Mouse (Mus musculus) erythroblast, adult 5-6 weeks (primary cell): ENCODE results near the gene Unc50. TPM values are rescaled to one million over a fixed set of nuclear protein-coding genes. Genes with fewer than 3 reads are reported as not detected.

Experiments
- ATAC-seq: replicated peaks from 2 replicates; pipeline ENCODE4 v1.8.0; 2016; ENCODE audit warnings: moderate number of reproducible peaks, mild to moderate bottlenecking, moderate TSS enrichment, inconsistent platforms; ENCODE audit not compliant: poor library complexity, low FRiP score, severe bottlenecking
- total RNA-seq, 2 experiments: library from RNA; stranded (forward) in 1 of 2; stranded (reverse) in 1 of 2; fragments of 150-400 nt in 1 of 2; fragments of 200-764, 138-1000 nt in 1 of 2; gene quantifications; 2 replicates each; pipeline versions ENCODE4 v1.2.3 to v1.2.4; 2015 to 2017; ENCODE audit warnings: low replicate concordance in 2 of 2

Unc50 gene
- 29.9 and 44.0 TPM in 2 replicates for total RNA-seq (2015; ENCODE audit: low replicate concordance)
- 23.2 and 44.2 TPM in 2 replicates for total RNA-seq (2017; ENCODE audit: low replicate concordance)

DNA sequence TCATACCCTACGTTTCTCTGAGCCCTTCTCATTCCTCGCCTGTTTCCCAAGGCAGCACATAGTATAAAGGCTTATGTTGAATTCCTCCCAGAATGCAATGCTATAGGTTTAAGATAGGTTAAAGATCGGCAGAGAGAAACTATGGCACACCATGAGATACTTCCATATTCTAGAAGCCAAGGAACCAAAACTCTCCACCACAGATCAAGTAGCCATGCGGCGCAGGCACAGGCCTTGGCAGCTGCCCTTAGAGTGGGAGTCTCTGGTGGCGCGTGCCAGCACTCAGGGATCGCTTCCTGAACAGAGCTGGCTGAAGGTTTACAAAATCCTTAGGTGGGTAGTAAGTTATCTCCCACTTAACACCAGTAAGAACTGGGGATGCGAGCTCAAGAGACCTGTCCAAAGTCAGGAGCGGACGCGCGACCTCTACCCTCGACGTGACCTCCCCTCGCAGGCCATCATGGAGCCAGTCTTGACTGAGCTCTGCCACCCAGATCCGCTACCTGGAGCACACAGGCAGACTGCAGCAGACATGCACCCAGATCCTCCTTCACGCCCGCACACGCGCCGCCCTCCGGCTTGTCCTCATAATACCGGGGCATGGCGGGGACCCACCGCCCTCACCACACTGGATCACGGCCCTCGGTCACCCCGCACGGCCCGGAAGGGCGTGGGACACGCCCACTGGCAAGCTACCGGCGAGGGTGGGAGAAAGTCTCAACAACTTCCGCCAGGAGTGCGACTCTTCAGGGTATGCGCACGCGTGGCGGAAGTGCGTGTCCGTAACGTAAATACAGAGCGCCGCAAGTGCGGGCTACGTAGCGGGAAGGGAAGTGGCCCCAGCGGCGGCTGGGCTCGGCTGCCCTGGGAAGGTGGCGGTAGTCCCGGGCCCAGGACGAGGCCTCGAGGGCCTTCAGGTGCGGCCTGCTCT lies at the start of gene Unc50, which contains the start of gene Coa5:
Unc50 (plus strand) TSS at position 774 of the 931 bp plus-strand sequence.
Coa5 (minus strand) TSS at position 738 of the 931 bp plus-strand sequence.
- peak; percentile 98 for ATAC-seq

DNA sequence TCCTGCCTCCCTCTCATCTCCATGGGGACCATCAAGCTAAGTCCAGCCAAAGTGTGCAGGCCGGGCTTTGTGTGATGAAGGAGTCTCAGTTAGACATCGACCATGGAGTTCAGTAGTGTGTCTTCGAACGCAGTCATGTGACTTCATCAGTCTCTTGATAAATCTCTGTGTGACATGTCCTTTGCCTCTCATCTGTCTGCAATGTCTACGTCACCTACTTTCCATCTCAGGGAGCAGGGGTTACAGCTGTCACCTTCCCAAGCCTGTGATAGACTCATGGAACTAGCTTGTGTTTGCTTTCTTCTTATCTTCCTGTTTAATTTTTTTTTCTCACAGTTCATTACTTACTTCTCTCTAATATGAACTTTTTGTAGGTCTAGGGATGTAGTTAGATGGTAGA lies 49.0 kb upstream of the Unc50 start:
- ATAC-seq = no peak

DNA sequence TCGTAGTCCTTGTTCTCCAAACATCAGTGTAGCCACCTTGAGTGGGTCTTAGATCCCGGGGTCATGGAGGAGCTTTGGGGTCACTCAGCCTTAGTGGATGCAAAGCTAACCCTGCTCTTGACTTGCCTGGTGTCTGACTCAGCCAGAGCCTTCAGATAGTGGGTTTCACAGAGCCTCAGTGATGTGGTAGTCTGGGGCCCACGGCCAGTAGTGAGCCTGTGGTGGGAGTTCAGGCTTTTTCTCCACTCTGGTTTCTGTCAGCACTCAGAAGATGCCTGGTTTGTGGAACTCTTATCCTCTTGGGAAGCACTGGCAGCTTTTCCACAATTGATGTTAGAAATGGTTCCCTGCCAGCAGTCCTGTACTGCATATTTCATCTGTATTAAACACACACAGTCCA lies 45.6 kb upstream of the Unc50 start:
- ATAC-seq = no peak

DNA sequence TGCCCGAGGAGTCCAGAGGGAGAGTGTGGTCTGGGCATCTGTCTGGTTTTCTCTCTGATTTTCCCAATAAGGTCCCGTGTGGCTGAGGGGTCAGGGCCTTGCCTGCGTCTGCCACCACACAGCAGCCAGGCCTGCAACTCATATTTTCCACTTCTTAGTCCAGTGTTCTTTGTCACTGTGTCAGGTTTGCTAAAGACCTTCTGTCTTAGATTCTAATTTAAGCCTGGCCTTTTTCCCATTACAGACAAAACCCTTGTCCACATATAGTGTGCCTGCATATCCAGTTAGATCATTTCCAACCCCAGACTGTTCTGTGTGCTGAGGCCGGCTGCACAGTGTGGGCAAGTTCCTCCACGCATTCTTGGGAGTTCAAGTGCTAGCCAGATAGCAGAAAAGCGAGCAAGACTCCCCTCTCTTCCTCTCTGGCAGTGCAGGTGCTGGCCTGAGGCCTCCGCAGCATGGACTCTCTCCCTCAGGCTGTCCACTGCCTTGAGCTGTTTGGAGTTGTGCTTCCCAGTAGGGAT lies 43.4 kb upstream of the Unc50 start:
- ATAC-seq = no peak

DNA sequence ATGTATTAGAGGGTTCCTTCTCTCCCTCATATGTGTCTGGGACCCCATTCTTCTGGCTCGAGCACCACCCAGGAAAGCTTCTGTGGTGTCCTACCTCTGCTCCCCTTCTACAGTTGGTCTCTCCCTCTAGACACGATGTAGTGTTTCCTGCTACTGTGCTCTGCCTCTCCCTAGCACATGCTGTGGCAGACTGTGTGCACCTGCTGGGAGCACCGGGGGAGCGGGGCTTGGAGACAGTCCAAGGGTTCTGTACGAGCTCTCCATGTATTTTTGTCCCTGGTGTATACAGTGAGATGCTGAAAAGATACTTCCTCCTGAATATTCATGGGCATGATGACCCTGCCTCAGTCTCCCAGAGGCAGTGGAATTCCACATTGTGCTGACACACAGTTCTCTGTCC lies 36.8 kb upstream of the Unc50 start:
- no peak for ATAC-seq

DNA sequence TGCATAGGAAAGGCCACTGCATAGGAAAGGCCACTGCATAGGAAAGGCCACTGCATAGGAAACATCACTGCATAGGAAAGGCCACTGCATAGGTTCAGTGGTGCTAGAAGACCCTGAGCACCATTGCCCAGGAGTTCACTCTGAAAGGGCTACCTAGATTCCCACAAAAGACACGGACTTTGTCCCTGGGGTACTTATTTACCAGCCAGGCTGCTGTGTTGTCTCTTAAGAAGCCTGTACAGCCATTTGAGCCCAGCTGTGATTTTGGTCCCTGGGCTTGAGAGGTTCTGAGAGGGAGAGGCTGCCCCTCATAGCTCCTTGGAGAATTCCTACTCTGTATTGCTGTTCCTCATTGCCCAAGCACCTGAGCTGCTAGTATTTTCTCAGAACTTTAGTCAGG lies 33.5 kb upstream of the Unc50 start:
- ATAC-seq = no peak

DNA sequence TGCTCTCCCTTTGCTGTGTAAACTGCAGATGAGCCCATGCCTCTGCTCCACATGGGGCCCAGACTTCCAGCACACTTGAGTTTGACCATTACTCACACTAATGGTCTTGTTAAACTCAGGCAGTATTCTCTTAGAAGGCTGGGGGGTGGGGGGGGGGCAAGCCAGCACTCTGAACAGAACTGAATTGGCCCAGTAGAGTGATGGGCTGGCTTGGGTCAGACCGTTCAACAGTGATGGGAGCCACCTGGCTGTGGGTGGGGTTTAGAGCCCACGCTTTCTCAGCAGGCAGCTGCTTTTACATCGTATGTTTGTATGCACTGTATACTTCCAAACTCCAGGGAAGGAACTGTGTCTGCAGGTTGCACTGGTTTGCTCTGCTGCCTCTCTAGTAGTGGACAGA lies 31.0 kb upstream of the Unc50 start:
- no peak for ATAC-seq

DNA sequence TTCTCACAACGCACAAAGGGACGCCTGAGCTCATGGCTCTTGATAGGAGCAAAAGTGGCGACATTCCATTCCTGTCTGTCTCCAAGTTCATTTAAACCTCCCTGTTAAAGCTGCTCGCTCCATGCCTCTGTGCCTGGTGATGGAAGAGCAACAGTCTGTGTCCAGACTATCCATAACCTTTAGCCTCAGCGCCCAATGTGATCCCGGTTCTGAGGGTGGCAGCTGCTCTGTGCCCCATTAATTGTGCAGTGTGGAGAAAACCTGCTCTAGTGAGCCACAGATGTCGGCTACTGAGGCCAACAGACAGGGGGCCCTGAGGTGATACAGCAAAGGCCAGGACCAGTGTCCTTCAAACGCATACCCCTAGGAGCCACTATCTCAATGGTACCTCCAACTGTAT lies 30.2 kb upstream of the Unc50 start:
- no peak for ATAC-seq

DNA sequence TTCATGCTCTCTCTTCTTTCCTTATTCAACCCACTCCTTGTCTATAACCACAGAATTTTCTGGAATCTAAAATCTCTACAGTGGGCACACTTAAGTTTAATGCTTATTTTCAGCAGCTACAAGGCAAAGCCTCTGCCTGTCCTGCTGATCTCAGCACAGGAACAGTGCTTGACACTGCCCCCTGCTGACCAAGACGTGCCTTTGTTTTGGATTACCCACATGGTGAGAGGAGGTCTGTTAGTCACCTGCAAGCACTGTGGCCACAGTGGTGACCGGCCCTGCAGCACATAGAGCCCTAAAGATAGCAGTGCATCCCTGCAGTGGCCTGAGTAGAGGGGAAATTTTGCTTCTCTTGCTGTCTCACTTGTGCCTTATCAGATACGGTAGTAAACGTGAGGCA lies 28.3 kb upstream of the Unc50 start:
- no peak for ATAC-seq

DNA sequence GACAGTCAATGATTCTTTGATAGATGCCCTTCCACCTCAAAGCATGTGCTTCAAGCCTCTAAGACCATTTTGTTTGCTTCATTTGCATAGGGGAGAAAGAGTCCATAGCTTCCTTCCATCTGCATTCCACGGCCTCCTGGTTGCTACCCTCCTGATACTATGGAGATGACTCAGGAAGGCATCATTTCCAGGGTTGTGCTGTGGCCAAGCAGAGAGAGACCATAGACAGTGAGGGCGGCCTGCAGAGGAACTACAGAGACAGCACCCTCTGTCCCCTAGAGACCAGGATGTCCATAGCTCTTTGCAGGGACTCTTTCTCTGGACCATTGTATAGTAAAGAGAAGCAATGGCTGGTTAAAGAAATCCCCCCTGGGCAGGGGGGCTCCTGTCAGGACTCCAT lies 24.8 kb upstream of the Unc50 start:
- ATAC-seq = no peak

DNA sequence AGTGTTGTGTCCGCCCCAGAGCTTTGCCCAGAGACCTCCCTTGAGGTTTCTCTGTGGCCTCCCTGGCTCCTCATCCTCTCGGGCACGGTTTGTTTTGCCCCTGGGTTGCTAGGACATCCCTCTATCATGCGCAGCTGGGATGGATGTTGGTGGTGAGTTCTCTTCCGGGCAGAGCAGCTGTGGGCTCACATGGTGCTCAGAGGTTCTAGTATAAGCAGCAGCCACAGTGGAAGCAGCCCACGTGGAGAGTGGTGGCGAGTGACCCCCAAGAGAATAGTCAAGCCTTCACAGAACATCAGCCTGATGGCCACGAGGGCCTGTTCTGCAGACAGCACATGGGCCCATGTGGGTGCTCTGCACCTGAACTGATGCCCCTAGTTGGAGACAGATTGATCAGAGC lies 22.7 kb upstream of the Unc50 start:
- ATAC-seq = no peak

DNA sequence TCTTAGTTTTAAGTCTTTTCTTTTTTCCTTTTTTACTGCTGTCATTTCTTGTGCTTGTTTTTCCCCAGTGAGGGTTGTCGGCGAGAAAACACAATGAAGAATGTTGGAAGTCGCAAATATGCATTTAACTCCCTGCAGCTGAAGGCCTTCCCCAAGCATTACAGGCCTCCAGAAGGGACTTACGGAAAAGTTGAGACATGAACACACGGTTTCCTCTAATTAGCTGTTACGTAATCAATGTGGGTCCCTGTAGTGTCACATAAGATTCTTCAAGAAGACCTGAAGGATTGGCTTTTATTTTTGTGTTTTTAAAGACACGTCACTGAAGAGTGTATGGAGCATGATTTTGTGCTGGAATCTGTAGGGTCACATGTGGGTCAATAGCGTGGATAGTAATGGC lies 21.9 kb upstream of the Unc50 start:
- no peak for ATAC-seq

DNA sequence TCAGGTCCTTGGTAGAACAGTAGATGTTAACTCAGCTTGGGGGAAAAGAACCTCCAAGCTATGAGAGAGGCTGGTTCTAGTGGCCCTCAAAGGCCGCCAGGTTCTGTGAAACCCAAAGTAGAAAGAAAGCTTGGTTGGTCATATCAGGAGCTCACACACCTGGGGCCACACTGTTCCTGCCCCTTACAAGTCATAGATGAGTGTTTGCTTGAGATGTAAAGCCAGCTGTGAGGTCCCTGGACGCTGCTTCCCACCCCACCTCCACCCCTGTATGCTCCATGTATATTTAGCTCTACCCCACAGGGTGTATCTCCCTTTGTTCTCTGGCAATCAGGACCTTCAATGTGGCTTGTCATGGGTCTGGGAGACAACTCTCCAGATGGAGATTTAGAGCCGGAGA lies 21.3 kb upstream of the Unc50 start:
- ATAC-seq = no peak

DNA sequence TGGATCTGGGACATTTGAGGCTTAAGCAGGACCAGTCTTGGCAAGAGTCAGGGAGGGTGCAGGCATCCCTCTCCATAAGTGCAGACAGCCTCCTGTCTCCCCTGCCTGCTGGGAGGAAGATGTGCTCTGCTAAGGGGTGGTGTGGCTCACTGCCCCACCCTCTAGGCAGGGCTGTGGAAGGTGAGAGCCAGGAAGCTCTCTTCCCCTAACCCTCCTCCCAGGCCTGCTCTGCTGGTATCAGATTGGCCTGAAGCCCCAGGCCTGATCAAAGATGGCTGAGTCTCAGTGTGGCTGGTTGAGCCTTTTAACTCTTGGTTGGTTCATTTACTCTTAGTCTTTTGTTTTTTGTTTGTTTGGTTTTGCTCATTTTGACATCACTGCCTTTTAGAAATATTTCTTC lies 20.3 kb upstream of the Unc50 start:
- no peak for ATAC-seq

DNA sequence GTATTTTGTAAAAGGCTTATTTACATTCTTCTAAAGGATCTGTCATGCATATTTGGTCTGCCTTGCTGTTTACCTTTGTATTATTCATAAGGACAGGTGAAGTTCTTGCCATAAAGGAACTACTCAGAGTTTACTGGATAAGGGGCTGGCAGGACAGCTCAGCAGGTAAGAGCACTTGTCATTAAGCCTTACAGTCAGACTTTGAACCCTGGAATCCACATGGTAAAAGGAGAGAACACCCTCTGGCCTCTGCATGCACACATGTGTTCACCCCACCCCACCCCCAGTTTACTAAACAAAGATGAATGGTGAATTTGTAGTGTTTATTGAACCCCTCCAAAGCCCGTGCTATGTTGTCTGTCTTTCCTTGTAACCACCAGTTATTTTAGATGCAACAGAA lies 14.5 kb upstream of the Unc50 start:
- ATAC-seq = no peak

DNA sequence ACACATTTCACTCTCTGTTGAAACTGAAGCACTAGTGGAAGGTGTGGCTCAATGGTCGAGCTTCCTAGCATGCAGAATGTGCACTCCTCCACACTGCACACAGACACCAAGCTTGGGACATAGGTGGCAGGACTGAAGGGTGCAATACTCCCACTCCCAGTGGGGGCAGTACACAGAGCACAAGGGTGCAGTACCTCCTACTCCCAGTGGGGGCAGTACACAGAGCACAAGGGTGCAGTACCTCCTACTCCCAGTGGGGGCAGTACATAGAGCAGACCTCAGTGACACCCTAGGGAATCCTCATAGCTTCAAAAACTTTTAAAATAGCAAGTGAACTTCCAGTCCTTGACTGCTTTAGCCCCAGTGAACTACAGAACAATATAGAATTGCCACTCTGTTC lies 10.5 kb upstream of the Unc50 start:
- peak; percentile 99 for ATAC-seq

DNA sequence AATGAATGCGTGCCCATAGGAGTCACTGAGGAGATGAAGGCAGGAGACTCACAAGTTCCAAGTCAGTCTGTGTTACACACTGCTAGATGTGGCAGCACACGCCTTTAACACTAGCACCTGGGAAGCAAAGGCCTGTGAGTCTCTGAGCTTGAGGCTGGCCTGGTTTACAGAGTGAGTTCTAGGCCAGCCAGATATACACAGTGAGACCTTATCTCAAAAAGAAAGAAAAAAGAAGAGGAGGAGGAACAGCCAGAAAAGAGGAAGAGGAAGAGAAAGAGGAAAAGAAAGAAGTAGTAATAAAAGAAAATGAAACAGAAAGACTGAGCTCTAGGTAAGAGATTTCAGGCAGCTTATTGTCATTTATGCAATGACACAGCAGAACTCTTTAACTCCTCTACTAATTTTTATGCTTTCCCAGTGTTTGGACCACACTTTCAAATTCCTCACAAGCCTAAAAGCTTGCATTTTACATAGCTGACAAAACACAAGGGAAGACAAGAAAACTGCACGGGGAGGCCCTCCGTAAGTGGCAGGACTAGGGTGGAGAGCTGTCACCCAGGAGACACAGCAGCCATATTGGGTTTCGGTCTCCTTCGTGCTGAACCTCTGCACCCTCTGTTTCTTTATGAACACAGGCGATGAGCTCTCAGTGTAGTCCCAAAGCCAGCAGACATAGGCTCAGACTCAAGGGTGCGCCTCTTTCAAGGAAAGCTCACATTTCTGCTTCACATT lies 2.6 kb upstream of the Unc50 start:
- no peak for ATAC-seq

DNA sequence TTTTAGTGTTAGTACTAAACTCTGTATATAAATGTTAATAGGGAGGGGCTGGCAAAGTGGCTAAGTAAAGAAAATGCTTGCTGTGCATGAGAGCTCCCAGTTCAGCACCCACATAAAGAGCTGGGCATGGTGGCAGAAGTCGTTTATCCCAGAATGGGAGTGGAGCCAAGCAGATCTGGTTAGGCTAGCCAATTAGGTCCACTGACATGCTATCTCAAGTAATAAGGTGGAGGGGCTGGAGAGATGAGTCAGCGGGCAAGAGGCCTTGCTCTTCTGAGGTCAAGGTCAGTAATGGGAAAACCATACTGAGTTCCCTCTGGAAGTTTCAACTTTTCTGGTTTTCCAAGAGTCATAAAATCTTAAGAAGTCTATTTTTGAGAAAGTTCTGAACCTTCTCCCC lies 1.0 kb upstream of the Unc50 start:
- ATAC-seq = no peak

DNA sequence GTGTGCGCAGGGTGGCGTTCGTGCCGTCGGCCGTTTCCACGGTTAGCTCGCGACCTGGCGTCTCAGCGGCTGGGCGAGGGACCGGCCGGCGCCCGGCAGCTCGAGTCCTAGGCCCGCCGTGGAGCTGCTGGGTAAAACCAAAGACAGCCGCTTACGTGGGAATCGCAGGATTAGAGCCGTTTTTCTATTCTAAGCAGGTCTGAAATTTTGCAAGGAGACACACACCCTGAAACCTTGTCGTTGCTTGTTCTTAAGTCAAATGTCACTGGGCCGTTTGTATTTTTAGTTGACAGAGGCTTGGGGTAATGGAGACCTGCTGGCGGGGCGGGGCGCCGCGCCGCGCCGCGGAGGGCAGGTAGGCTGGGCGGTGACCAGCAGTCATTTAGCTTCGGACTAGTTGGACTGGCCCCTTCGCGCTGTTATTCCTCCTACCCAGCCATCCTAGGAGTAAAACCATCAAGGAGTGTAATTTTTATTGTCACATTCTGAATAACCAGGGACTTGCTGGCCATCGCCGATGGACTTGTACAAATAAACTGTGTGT lies 430 bp downstream of the Unc50 start:
- peak; percentile 58 for ATAC-seq

DNA sequence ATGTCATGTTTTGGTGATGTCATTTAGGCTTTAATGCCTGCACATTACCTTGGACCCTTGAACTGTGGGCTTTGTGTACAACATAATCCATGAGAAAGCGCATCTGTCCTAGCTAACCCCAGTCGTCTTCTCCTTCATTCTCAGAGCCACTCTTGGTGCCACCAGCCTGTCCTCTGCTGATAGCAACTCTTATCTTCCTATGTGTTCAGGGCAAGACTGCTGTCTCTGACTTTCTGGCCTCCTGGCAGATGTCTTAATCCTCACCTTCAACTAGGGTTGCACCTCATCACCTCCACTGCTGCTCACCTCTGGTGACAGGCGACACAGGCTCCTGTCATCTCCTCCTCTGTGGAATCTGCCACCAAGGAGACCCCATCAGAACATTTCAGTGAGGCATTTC lies 6.5 kb downstream of the Unc50 start:
- peak; percentile 62 for ATAC-seq
